Mouse (Mus musculus) liver, postnatal 0 days (tissue): Measurements from ENCODE around the gene Caln1. TPM values are rescaled to one million over a fixed set of nuclear protein-coding genes. Genes with fewer than 3 reads are reported as not detected.

ENCODE experiments used
- ATAC-seq: fragments of 200-750 bp; cut with Nextera tagmentation; 2 replicates; pipeline ENCODE4 v1.8.0; 2017; ENCODE audit warnings: mild to moderate bottlenecking, moderate library complexity
- DNase-seq: peaks from one replicate; pipeline ENCODE4 v3.0.0-alpha.2; 2016
- H3K27ac ChIP-seq: fragments of 300-500 bp; sonication (generic); 2 replicates; pipeline ENCODE4 v1.5.1; 2014; ENCODE audit warnings: antibody characterized with exemption, moderate library complexity, mild to moderate bottlenecking, low read depth
- H3K27me3 ChIP-seq: fragments of 300-500 bp; sonication (generic); 2 replicates; pipeline ENCODE4 v1.6.1; 2014; ENCODE audit warnings: low read length, control low read depth, mixed read lengths; ENCODE audit not compliant: insufficient read depth
- H3K36me3 ChIP-seq: fragments of 300-500 bp; sonication (generic); replicated peaks from 2 replicates; pipeline ENCODE4 v1.6.1; 2014; ENCODE audit warnings: mild to moderate bottlenecking, control low read depth, low read length, moderate library complexity, mixed read lengths; ENCODE audit not compliant: insufficient read depth
- H3K4me1 ChIP-seq: fragments of 300-500 bp; sonication (generic); 2 replicates; pipeline ENCODE4 v1.6.1; 2014; ENCODE audit warnings: antibody characterized with exemption, mild to moderate bottlenecking, control low read depth; ENCODE audit not compliant: insufficient read depth
- H3K4me2 ChIP-seq: fragments of 300-500 bp; sonication (generic); 2 replicates; pipeline ENCODE4 v1.6.1; 2014; ENCODE audit warnings: low read depth, mild to moderate bottlenecking, low read length, moderate library complexity, mixed read lengths
- H3K4me3 ChIP-seq: fragments of 300-500 bp; sonication (generic); 2 replicates; pipeline ENCODE4 v1.5.1; 2014; ENCODE audit warnings: low read depth, low read length
- H3K9ac ChIP-seq: fragments of 300-500 bp; sonication (generic); replicated peaks from 2 replicates; pipeline ENCODE4 v1.6.1; 2014; ENCODE audit warnings: mild to moderate bottlenecking, moderate library complexity
- H3K9me3 ChIP-seq: fragments of 300-500 bp; sonication (generic); 2 replicates; pipeline ENCODE4 v1.6.1; 2016; ENCODE audit warnings: mild to moderate bottlenecking, control low read depth, low read length, mixed read lengths
- CTCF ChIP-seq: sonication (generic); IDR thresholded peaks from 2 replicates; pipeline ENCODE4 v1.5.1; 2016; ENCODE audit warnings: antibody characterized with exemption, low read depth
- EP300 ChIP-seq: IDR thresholded peaks from 2 replicates; pipeline ENCODE4 v1.6.1; 2016; ENCODE audit warnings: antibody characterized with exemption, low read depth, mild to moderate bottlenecking
- whole genome bisulfite sequencing: fragments of 180-500 bp; shearing (Covaris S2); extraction: QIAGEN DNeasy Blood & Tissue Kit; methylation state at CpG from one replicate; pipeline ENCODE4 v1.1.7; 2014; ENCODE audit not compliant: insufficient replicate concordance; 5-methylcytosine and 5-hydroxymethylcytosine counted together
- polyA plus RNA-seq: library from polyadenylated mRNA; unstranded; fragments of >200 nt; fragmentation: Nextera tagmentation; extraction: Ambion mirVana; gene quantifications from 2 replicates; pipeline ENCODE4 v1.2.1, GENCODE M21; 2015

The Caln1 gene
- 3.0 and 3.2 TPM in 2 replicates for polyA plus RNA-seq

GRCm38 (mm10) chr5:130369237-130369636 lies at the start of gene Caln1:
TSS of gene Caln1 (plus strand) at chr5:130369455.
- 74% methylated on average over 11 of the region's 11 CpGs for WGBS
- no peaks in the 10 kb centered on the region for H3K27me3 ChIP-seq
- no peaks in the 10 kb centered on the region for H3K9me3 ChIP-seq
- no peak within 1 kb of the TSS for H3K4me2 ChIP-seq
- no peak for TF ChIP-seq EP300
- no peak for TF ChIP-seq CTCF
- no peak within 1 kb of the TSS for H3K9ac ChIP-seq
- peak; percentile 15 for DNase-seq
- H3K4me1 ChIP-seq: no peaks in the 10 kb centered on the region
- H3K27ac ChIP-seq: no peak within 1 kb of the TSS
- H3K4me3 ChIP-seq: no peak within 1 kb of the TSS
- H3K36me3 ChIP-seq: no peaks in the 10 kb centered on the region
- ATAC-seq: no peak

GRCm38 (mm10) chr5:130319783-130320182 lies 49.5 kb upstream of the Caln1 start:
- H3K4me2 ChIP-seq: no peak overlapping the region
- WGBS: 87% methylated on average over 5 of the region's 5 CpGs
- no peak for ATAC-seq
- H3K27ac ChIP-seq: no peak overlapping the region
- no peaks in the 10 kb centered on the region; the same call in 1 of the 2 replicates for H3K36me3 ChIP-seq
- DNase-seq: no peak
- H3K4me3 ChIP-seq: no peak overlapping the region
- no peak overlapping the region for H3K9ac ChIP-seq
- TF ChIP-seq CTCF (no peak), EP300 (no peak)
- no peaks in the 10 kb centered on the region for H3K27me3 ChIP-seq
- H3K9me3 ChIP-seq: peaks cover 4% of the 10 kb centered on the region; the same call in 1 of the 2 replicates
- H3K4me1 ChIP-seq: no peaks in the 10 kb centered on the region

GRCm38 (mm10) chr5:130320485-130320884 lies 48.8 kb upstream of the Caln1 start:
- no peaks in the 10 kb centered on the region for H3K4me1 ChIP-seq
- H3K9ac ChIP-seq: no peak overlapping the region
- peaks cover 4% of the 10 kb centered on the region; the same call in 1 of the 2 replicates for H3K9me3 ChIP-seq
- DNase-seq (no peak), ATAC-seq (no peak)
- TF ChIP-seq EP300 (no peak), CTCF (peak; percentile 44)
- H3K27ac ChIP-seq: no peak overlapping the region
- 61% methylated on average over 3 of the region's 3 CpGs for WGBS
- H3K36me3 ChIP-seq: peaks cover 2% of the 10 kb centered on the region; the same call in 1 of the 2 replicates
- no peak overlapping the region for H3K4me3 ChIP-seq
- H3K4me2 ChIP-seq: no peak overlapping the region
- H3K27me3 ChIP-seq: no peaks in the 10 kb centered on the region

GRCm38 (mm10) chr5:130325486-130325885 lies 43.8 kb upstream of the Caln1 start:
- H3K36me3 ChIP-seq: peaks cover 16% of the 10 kb centered on the region; the same call in 1 of the 2 replicates
- H3K4me1 ChIP-seq: no peaks in the 10 kb centered on the region
- 92% methylated on average over 8 of the region's 8 CpGs for WGBS
- peaks cover 4% of the 10 kb centered on the region; the same call in 1 of the 2 replicates for H3K9me3 ChIP-seq
- DNase-seq: no peak
- no peak for TF ChIP-seq EP300
- TF ChIP-seq CTCF: no peak
- no peaks in the 10 kb centered on the region for H3K27me3 ChIP-seq
- H3K9ac ChIP-seq: no peak overlapping the region
- H3K27ac ChIP-seq: no peak overlapping the region
- ATAC-seq: no peak
- H3K4me3 ChIP-seq: no peak overlapping the region
- H3K4me2 ChIP-seq: no peak overlapping the region

- Histone ChIP-seq H3K9ac (no peak overlapping the region), H3K9me3 (peaks cover 4% of the 10 kb centered on the region; the same call in 1 of the 2 replicates), H3K4me2 (no peak overlapping the region), H3K27me3 (no peaks in the 10 kb centered on the region), H3K4me3 (no peak overlapping the region), H3K4me1 (no peaks in the 10 kb centered on the region), H3K36me3 (peaks cover 16% of the 10 kb centered on the region; the same call in 1 of the 2 replicates), H3K27ac (no peak overlapping the region)
- 89% methylated on average over 6 of the region's 6 CpGs for WGBS
- ATAC-seq (no peak), DNase-seq (no peak)
- TF ChIP-seq EP300 (no peak), CTCF (no peak)
These were observed 41.5 kb upstream of the Caln1 start for GRCm38 (mm10) chr5:130327615-130328263.

GRCm38 (mm10) chr5:130328366-130328765 lies 40.9 kb upstream of the Caln1 start:
- H3K9me3 ChIP-seq: peaks cover 4% of the 10 kb centered on the region; the same call in 1 of the 2 replicates
- WGBS: 88% methylated on average over 9 of the region's 9 CpGs
- H3K4me3 ChIP-seq: no peak overlapping the region
- no peak overlapping the region for H3K4me2 ChIP-seq
- no peaks in the 10 kb centered on the region for H3K4me1 ChIP-seq
- DNase-seq: no peak
- H3K9ac ChIP-seq: no peak overlapping the region
- TF ChIP-seq EP300 (no peak), CTCF (no peak)
- ATAC-seq: no peak
- peaks cover 16% of the 10 kb centered on the region; the same call in 1 of the 2 replicates for H3K36me3 ChIP-seq
- H3K27me3 ChIP-seq: no peaks in the 10 kb centered on the region
- no peak overlapping the region for H3K27ac ChIP-seq

GRCm38 (mm10) chr5:130329889-130330288 lies 39.4 kb upstream of the Caln1 start:
- 65% methylated on average over 2 of the region's 2 CpGs for WGBS

More at GRCm38 (mm10) chr5:130329889-130330288, 39.4 kb upstream of the Caln1 start:
- peaks cover 16% of the 10 kb centered on the region; the same call in 1 of the 2 replicates for H3K36me3 ChIP-seq
- H3K27me3 ChIP-seq: no peaks in the 10 kb centered on the region
- H3K9ac ChIP-seq: no peak overlapping the region
- no peak for DNase-seq
- ATAC-seq: no peak
- no peak for TF ChIP-seq EP300
- TF ChIP-seq CTCF: no peak
- no peak overlapping the region for H3K4me2 ChIP-seq
- no peaks in the 10 kb centered on the region for H3K9me3 ChIP-seq
- no peak overlapping the region for H3K4me3 ChIP-seq
- H3K27ac ChIP-seq: no peak overlapping the region
- H3K4me1 ChIP-seq: no peaks in the 10 kb centered on the region
